Mouse (Mus musculus) heart, embryonic 12.5 days (tissue): ENCODE results near the gene Tcf21. TPM values are rescaled to one million over a fixed set of nuclear protein-coding genes. Genes with fewer than 3 reads are reported as not detected.

Experiments used
- polyA plus RNA-seq: library from polyadenylated mRNA; unstranded; fragments of >200 nt; fragmentation: Nextera tagmentation; extraction: Ambion mirVana; gene quantifications from 2 replicates; pipeline ENCODE4 v1.2.1, GENCODE M21; 2016

Gene Tcf21
- polyA plus RNA-seq, 1 experiment from 2014 or later = 76.6 TPM

Other genes starting within 250 kb of the Tcf21 start
- 1.9 and 2.2 TPM in 2 replicates for gene Slc2a12, start 175.2 kb downstream of the Tcf21 start, polyA plus RNA-seq
- gene Tbpl1, start 88.2 kb downstream of the Tcf21 start, polyA plus RNA-seq = 50.7 and 56.0 TPM in 2 replicates